Mouse (Mus musculus) limb, embryonic 14.5 days (tissue): Measurements from ENCODE around the gene Sema4c. TPM values are rescaled to one million over a fixed set of nuclear protein-coding genes. Genes with fewer than 3 reads are reported as not detected.
"Not testable (repeated sequence)": the region's sequence is repeated elsewhere in the genome, so short reads cannot be mapped to it uniquely, and the experiment has no call there.

Experiments
- ATAC-seq: fragments of 200-750 bp; cut with Nextera tagmentation; 2 replicates; pipeline ENCODE4 v1.8.0; 2017; ENCODE audit warnings: low read depth, moderate number of reproducible peaks, moderate TSS enrichment; ENCODE audit not compliant: low FRiP score
- DNase-seq: peaks from one replicate; pipeline ENCODE4 v3.0.0-alpha.2; 2015; ENCODE audit warnings: low spot score
- H3K27ac ChIP-seq: fragments of 300-500 bp; sonication (generic); replicated peaks from 2 replicates; pipeline ENCODE4 v1.5.1; 2014; ENCODE audit warnings: low read depth, mild to moderate bottlenecking, low read length, moderate library complexity, mixed read lengths
- H3K27me3 ChIP-seq: fragments of 300-500 bp; sonication (generic); 2 replicates; pipeline ENCODE4 v1.6.1; 2014; ENCODE audit warnings: low read length, mixed read lengths; ENCODE audit not compliant: control insufficient read depth, insufficient read depth
- H3K36me3 ChIP-seq: fragments of 300-500 bp; sonication (generic); 2 replicates; pipeline ENCODE4 v1.6.1; 2014; ENCODE audit warnings: mild to moderate bottlenecking, low read length, moderate library complexity, mixed read lengths; ENCODE audit not compliant: control insufficient read depth, insufficient read depth
- H3K4me1 ChIP-seq: fragments of 300-500 bp; sonication (generic); 2 replicates; pipeline ENCODE4 v1.6.1; 2014; ENCODE audit warnings: antibody characterized with exemption, low read length, mixed read lengths; ENCODE audit not compliant: control insufficient read depth, insufficient read depth
- H3K4me2 ChIP-seq: fragments of 300-500 bp; sonication (generic); replicated peaks from 2 replicates; pipeline ENCODE4 v1.6.1; 2014; ENCODE audit warnings: low read depth, mild to moderate bottlenecking, low read length, moderate library complexity; ENCODE audit not compliant: severe bottlenecking
- H3K4me3 ChIP-seq: fragments of 300-500 bp; sonication (generic); replicated peaks from 2 replicates; pipeline ENCODE4 v1.5.1; 2014; ENCODE audit warnings: low read length
- H3K9ac ChIP-seq: fragments of 300-500 bp; sonication (generic); 2 replicates; pipeline ENCODE4 v1.6.1; 2014; ENCODE audit warnings: mild to moderate bottlenecking, low read depth, low read length, moderate library complexity; ENCODE audit not compliant: severe bottlenecking
- H3K9me3 ChIP-seq: fragments of 300-500 bp; sonication (generic); 2 replicates; pipeline ENCODE4 v1.6.1; 2016; ENCODE audit warnings: low read length; ENCODE audit not compliant: control insufficient read depth
- POLR2A ChIP-seq: fragments of 200-500 bp; IDR thresholded peaks from 2 replicates; pipeline ENCODE4 v1.8.0; 2012; ENCODE audit warnings: inconsistent platforms, mild to moderate bottlenecking, moderate library complexity, borderline replicate concordance; ENCODE audit not compliant: insufficient read depth, insufficient read length; ENCODE audit errors: extremely low read depth
- WGBS: fragments of 180-500 bp; shearing (Covaris S2); extraction: QIAGEN DNeasy Blood & Tissue Kit; methylation state at CpG from one replicate; pipeline ENCODE4 v1.1.7; 2014; 5-methylcytosine and 5-hydroxymethylcytosine counted together
- polyA plus RNA-seq, 2 experiments: library from polyadenylated mRNA; depleted of rRNA in 1 of 2; stranded (reverse) in 1 of 2; unstranded in 1 of 2; fragments of >200 nt; fragmentation: Nextera tagmentation in 1 of 2; extraction: Ambion mirVana in 1 of 2; gene quantifications; 2 replicates each; pipeline versions ENCODE4 v1.2.1 to v1.2.3; 2012 to 2014

Sema4c gene
- polyA plus RNA-seq, 2 experiments, result 2.0 to 45.9 TPM

GRCm38 (mm10) chr1:36538727-36539126, 19.4 kb downstream of the Sema4c start:
- H3K27me3 ChIP-seq, result no peaks in the 10 kb centered on the region
- H3K36me3 ChIP-seq, result peaks cover 38% of the 10 kb centered on the region
- no peak for ATAC-seq
- TF ChIP-seq POLR2A, result no peak
- H3K9ac ChIP-seq, result no peak overlapping the region
- H3K4me3 ChIP-seq, result no peak overlapping the region
- no peaks in the 10 kb centered on the region for H3K4me1 ChIP-seq
- H3K27ac ChIP-seq, result no peak overlapping the region
- DNase-seq, result no peak
- 89% methylated on average over 4 of the region's 4 CpGs for WGBS
- no peak overlapping the region for H3K4me2 ChIP-seq
- H3K9me3 ChIP-seq, result no peaks in the 10 kb centered on the region

GRCm38 (mm10) chr1:36536783-36537182, 21.4 kb downstream of the Sema4c start, which contains the start of gene Ankrd23:
TSS of gene Ankrd23 (minus strand) at chr1:36536883.
- H3K27ac ChIP-seq, H3K9ac ChIP-seq, H3K4me1 ChIP-seq, H3K9me3 ChIP-seq, H3K27me3 ChIP-seq, H3K4me3 ChIP-seq, ATAC-seq, DNase-seq, H3K4me2 ChIP-seq: not testable (repeated sequence)
- WGBS, result 94% methylated on average over 9 of the region's 9 CpGs
- peaks cover 42% of the 10 kb centered on the region for H3K36me3 ChIP-seq

DNA sequence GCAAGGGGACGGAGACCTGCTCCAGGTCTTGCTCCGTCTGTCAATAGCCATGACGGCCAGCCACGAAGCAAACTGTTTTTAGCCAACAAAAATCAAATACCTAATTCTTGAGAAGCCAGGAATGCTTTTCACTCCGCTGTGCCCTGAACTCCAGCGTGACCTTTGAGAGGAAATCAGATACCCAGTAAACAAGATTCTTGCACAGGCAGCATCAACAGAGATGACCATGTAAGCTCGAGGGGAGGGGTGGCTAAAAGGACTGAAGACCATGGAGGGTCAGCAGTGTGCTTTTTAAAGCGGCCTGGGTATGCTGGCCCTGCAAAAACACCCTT, 21.8 kb downstream of the Sema4c start:
- no peak for DNase-seq
- Histone ChIP-seq H3K4me3 (no peak overlapping the region), H3K27me3 (no peaks in the 10 kb centered on the region), H3K36me3 (peaks cover 42% of the 10 kb centered on the region), H3K4me2 (no peak overlapping the region), H3K9ac (no peak overlapping the region), H3K4me1 (no peaks in the 10 kb centered on the region), H3K27ac (no peak overlapping the region), H3K9me3 (no peaks in the 10 kb centered on the region)
- no peak for ATAC-seq
- WGBS, result 69% methylated on average over 8 of the region's 8 CpGs
- TF ChIP-seq POLR2A, result no peak

DNA sequence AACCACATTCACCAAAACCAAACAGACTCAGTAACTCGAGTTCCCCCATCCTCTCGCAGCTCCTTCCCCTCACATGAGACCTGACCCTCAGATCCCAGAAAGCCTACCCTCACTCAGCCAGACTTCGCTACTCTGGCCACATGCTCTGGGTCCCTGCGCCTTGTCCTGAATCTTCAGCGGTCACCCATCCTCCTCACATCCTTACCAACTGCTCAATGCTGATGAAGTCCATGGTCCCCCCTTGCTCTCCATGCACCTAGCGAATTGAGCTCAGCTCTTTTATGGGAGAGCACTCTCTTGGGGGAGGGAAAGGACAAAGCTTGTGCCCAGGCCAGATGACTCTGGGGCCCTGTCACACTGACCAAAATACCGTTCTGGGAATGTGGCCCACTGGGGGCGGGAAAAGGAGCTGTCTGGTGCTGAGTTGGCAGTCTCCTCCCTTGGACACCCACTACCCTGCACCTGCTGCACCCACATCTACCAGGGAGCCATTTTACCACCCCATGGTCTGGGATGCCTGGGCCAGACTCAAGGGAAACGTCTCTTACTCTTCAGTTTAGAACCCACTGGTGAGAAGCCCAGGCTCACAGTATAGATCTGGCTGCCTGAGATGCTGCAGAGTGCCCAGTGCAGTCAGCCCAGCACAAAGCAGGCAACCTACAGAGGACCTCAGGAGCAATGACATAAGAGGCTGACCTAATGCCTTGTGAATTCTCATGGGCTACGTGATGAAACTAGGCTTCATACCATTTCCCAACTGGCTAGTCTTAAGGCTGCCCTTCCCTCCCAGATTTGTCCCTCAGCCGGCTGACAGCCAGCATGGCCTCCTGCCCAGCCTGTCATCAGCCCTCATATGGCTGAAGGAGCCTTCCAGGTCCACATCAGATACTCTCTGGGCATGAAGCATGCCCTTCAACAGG, 22.4 kb downstream of the Sema4c start:
- Histone ChIP-seq H3K4me1 (no peaks in the 10 kb centered on the region), H3K4me2 (no peak overlapping the region)

DNA sequence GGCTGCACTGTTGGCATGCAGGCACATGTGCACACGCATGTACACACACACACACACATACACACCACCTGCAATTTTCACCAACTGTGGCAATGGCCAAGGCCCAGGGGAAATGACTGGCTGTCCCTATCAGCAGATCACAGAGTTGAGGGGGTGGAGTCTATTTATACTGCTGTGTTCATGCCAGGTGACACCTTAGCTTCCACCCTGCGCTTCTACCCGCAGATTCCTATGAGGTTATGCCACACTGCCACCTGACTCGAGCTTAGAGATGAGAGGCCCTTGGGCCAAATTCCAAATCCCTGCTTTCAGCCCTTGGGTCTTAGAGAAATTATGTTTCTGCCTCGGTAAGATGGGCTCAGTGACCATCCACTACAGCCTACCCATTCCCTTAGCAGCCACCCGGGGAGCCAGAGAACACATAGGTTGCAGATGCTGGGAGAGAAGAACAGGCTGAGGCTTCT, 23.5 kb downstream of the Sema4c start:
- DNase-seq (no peak), ATAC-seq (no peak)
- H3K4me2 ChIP-seq, result no peak overlapping the region
- peaks cover 36% of the 10 kb centered on the region for H3K36me3 ChIP-seq
- no peak for TF ChIP-seq POLR2A
- no peaks in the 10 kb centered on the region for H3K9me3 ChIP-seq
- H3K4me3 ChIP-seq, result no peak overlapping the region
- H3K9ac ChIP-seq, result no peak overlapping the region
- H3K27me3 ChIP-seq, result no peaks in the 10 kb centered on the region
- no peaks in the 10 kb centered on the region for H3K4me1 ChIP-seq
- H3K27ac ChIP-seq, result no peak overlapping the region
- 70% methylated on average over 6 of the region's 6 CpGs for WGBS

More for the DNA sequence above, 22.4 kb downstream of the Sema4c start:
- H3K9me3 ChIP-seq, result no peaks in the 10 kb centered on the region
- no peak for ATAC-seq
- WGBS, result 84% methylated on average over 11 of the region's 11 CpGs
- H3K36me3 ChIP-seq, result peaks cover 40% of the 10 kb centered on the region
- no peak overlapping the region for H3K27ac ChIP-seq
- TF ChIP-seq POLR2A, result no peak
- H3K9ac ChIP-seq, result no peak overlapping the region
- no peak overlapping the region for H3K4me3 ChIP-seq
- DNase-seq, result no peak
- no peaks in the 10 kb centered on the region for H3K27me3 ChIP-seq
